In genomic region chr6:89595018-89595776, GRCm38 (mm10) we compare ENCODE assay signal across 7 mouse cellular contexts. TPM values are rescaled to one million over a fixed set of nuclear protein-coding genes. Genes with fewer than 3 reads are reported as not detected.
A peak's percentile ranks its signal among the peaks of the same experiment; 100 is the strongest.
DNase-seq lines count a peak whose midpoint lies in the region; ATAC-seq lines count a peak whose summit lies in the region.

Gene Chchd6 (minus strand): TSS chr6:89595652.

- no peaks in the 10 kb centered on the region for H3K36me3 ChIP-seq in embryonic facial prominence, embryonic 10.5 days (replicated peaks)
- H3K36me3 ChIP-seq in limb, embryonic 11.5 days (ENCODE audit: control insufficient read depth, insufficient read depth, low read length), result no peaks in the 10 kb centered on the region
- H3K36me3 ChIP-seq in midbrain, embryonic 14.5 days (ENCODE audit: control insufficient read depth, insufficient read depth, low read length), result no peaks in the 10 kb centered on the region

- H3K4me2 ChIP-seq in limb, embryonic 11.5 days (ENCODE audit: low read depth, severe bottlenecking), result peak within 1 kb of the TSS; percentile 79
- peak within 1 kb of the TSS; percentile 67 for H3K4me2 ChIP-seq in midbrain, embryonic 14.5 days (ENCODE audit: low read length)

- H3K9ac ChIP-seq in limb, embryonic 11.5 days (ENCODE audit: low read length), result peak within 1 kb of the TSS; percentile 57
- H3K9ac ChIP-seq in midbrain, embryonic 14.5 days (replicated peaks; ENCODE audit: low read length), result peak within 1 kb of the TSS; percentile 77

- H3K4me3 ChIP-seq in embryonic facial prominence, embryonic 10.5 days, result peak within 1 kb of the TSS; percentile 84
- peak within 1 kb of the TSS; percentile 75 for H3K4me3 ChIP-seq in limb, embryonic 11.5 days (ENCODE audit: low read depth, low read length)
- H3K4me3 ChIP-seq in midbrain, embryonic 14.5 days (replicated peaks; ENCODE audit: low read depth, low read length), result peak within 1 kb of the TSS; percentile 78

- WGBS in embryonic facial prominence, embryonic 10.5 days, result under 1% methylated on average over 56 of the region's 56 CpGs
- under 1% methylated on average over 52 of the region's 56 CpGs for WGBS in limb, embryonic 11.5 days
- under 1% methylated on average over 56 of the region's 56 CpGs for WGBS in midbrain, embryonic 14.5 days

- peak; percentile 96 for DNase-seq in adrenal gland, postnatal 10 days
- peak; percentile 96 for DNase-seq in embryonic facial prominence, embryonic 10.5 days (ENCODE audit: low spot score)
- DNase-seq in kidney, adult 18-20 months, result peak; percentile 95
- peak; percentile 98 for DNase-seq in limb, embryonic 11.5 days (ENCODE audit: low spot score)
- DNase-seq in midbrain, embryonic 14.5 days, result peak; percentile 98
- peak; percentile 80 to 88 for DNase-seq in spleen, adult 18-20 months

- H3K27me3 ChIP-seq in embryonic facial prominence, embryonic 10.5 days (replicated peaks; ENCODE audit: low read depth, poor library complexity, severe bottlenecking), result no peaks in the 10 kb centered on the region
- H3K27me3 ChIP-seq in limb, embryonic 11.5 days (ENCODE audit: control insufficient read depth, insufficient read depth, low read length), result no peaks in the 10 kb centered on the region
- H3K27me3 ChIP-seq in midbrain, embryonic 14.5 days (ENCODE audit: control insufficient read depth, insufficient read depth, low read length), result no peaks in the 10 kb centered on the region

- H3K9me3 ChIP-seq in embryonic facial prominence, embryonic 10.5 days, result peaks cover 4% of the 10 kb centered on the region; the same call in 1 of the 2 replicates
- no peaks in the 10 kb centered on the region for H3K9me3 ChIP-seq in limb, embryonic 11.5 days (ENCODE audit: control insufficient read depth, low read length)
- H3K9me3 ChIP-seq in midbrain, embryonic 14.5 days (ENCODE audit: control insufficient read depth, low read length), result peaks cover 4% of the 10 kb centered on the region; the same call in 1 of the 2 replicates

- peak; percentile 98 for ATAC-seq in granulocyte monocyte progenitor cell, adult 5-6 weeks (replicated peaks; ENCODE audit: poor library complexity, severe bottlenecking)
- peak; percentile 98 for ATAC-seq in limb, embryonic 11.5 days (ENCODE audit: insufficient number of reproducible peaks, low FRiP score, low TSS enrichment, low read depth)
- peak; percentile 100 for ATAC-seq in midbrain, embryonic 14.5 days (ENCODE audit: low FRiP score, low TSS enrichment)

- H3K4me1 ChIP-seq in embryonic facial prominence, embryonic 10.5 days, result peaks cover 5% of the 10 kb centered on the region
- 0 out of 2 replicates have a peak, but pooled peaks cover 3% of the 10 kb centered on the region for H3K4me1 ChIP-seq in limb, embryonic 11.5 days (ENCODE audit: control insufficient read depth, insufficient read depth, low read length)
- H3K4me1 ChIP-seq in midbrain, embryonic 14.5 days (ENCODE audit: control insufficient read depth, insufficient read depth, low read length), result peaks cover 6% of the 10 kb centered on the region; the same call in 1 of the 2 replicates

- peak within 1 kb of the TSS; percentile 78 for H3K27ac ChIP-seq in embryonic facial prominence, embryonic 10.5 days (replicated peaks)
- H3K27ac ChIP-seq in limb, embryonic 11.5 days (replicated peaks; ENCODE audit: low read depth, low read length), result no peak within 1 kb of the TSS
- peak within 1 kb of the TSS; percentile 63 for H3K27ac ChIP-seq in midbrain, embryonic 14.5 days (replicated peaks; ENCODE audit: low read depth, low read length)

RNA-seq across cellular contexts. Expression of gene Chchd6, which starts in this region (rescaled TPM):
- total RNA-seq in adrenal gland, postnatal 10 days (2021), result 10 to 100 TPM; 29.2 to 34.1 TPM
- polyA plus RNA-seq in embryonic facial prominence, embryonic 10.5 days (2016; fragmentation: Nextera tagmentation; extraction: Ambion mirVana), result 66.8 and 74.1 TPM in 2 replicates
- 9.8 and 13.5 TPM in 2 replicates for total RNA-seq in granulocyte monocyte progenitor cell, adult 5-6 weeks (2014; fragmentation: Nextera tagmentation)
- 10.6 and 15.3 TPM in 2 replicates for total RNA-seq in granulocyte monocyte progenitor cell, adult 5-6 weeks (2017)
- polyA plus RNA-seq in limb, embryonic 11.5 days (2014; fragmentation: Nextera tagmentation; extraction: Ambion mirVana), result 61.8 and 66.9 TPM in 2 replicates
- 164 and 204 TPM in 2 replicates for polyA plus RNA-seq in midbrain, embryonic 14.5 days (2014; fragmentation: Nextera tagmentation; extraction: Ambion mirVana)
